Mouse (Mus musculus) hindbrain, postnatal 0 days (tissue): ENCODE results near the gene Slc27a5. TPM values are rescaled to one million over a fixed set of nuclear protein-coding genes. Genes with fewer than 3 reads are reported as not detected.

Experiments
- ATAC-seq: fragments of 200-750 bp; cut with Nextera tagmentation; 2 replicates; pipeline ENCODE4 v1.8.0; 2017; ENCODE audit warnings: mild to moderate bottlenecking, moderate TSS enrichment, moderate library complexity
- DNase-seq: peaks from one replicate; pipeline ENCODE4 v3.0.0-alpha.2; 2015; ENCODE audit warnings: low spot score
- H3K27ac ChIP-seq: fragments of 300-500 bp; sonication (generic); 2 replicates; pipeline ENCODE4 v1.5.1; 2014; ENCODE audit warnings: mild to moderate bottlenecking
- H3K27me3 ChIP-seq: fragments of 300-500 bp; sonication (generic); 2 replicates; pipeline ENCODE4 v1.6.1; 2014; ENCODE audit warnings: low read length, mixed read lengths; ENCODE audit not compliant: insufficient read depth
- H3K36me3 ChIP-seq: fragments of 300-500 bp; sonication (generic); 2 replicates; pipeline ENCODE4 v1.6.1; 2014; ENCODE audit warnings: low read length, mixed read lengths; ENCODE audit not compliant: insufficient read depth
- H3K4me1 ChIP-seq: fragments of 300-500 bp; sonication (generic); 2 replicates; pipeline ENCODE4 v1.6.1; 2014; ENCODE audit warnings: antibody characterized with exemption, low read length, mixed read lengths; ENCODE audit not compliant: insufficient read depth
- H3K4me2 ChIP-seq: fragments of 300-500 bp; sonication (generic); 2 replicates; pipeline ENCODE4 v1.6.1; 2014; ENCODE audit warnings: low read depth, mild to moderate bottlenecking, low read length, moderate library complexity, mixed read lengths
- H3K4me3 ChIP-seq: fragments of 300-500 bp; sonication (generic); 2 replicates; pipeline ENCODE4 v1.5.1; 2014; ENCODE audit warnings: low read length
- H3K9ac ChIP-seq: fragments of 300-500 bp; sonication (generic); replicated peaks from 2 replicates; pipeline ENCODE4 v1.6.1; 2014; ENCODE audit warnings: mild to moderate bottlenecking, low read length, moderate library complexity, mixed read lengths
- H3K9me3 ChIP-seq: fragments of 300-500 bp; sonication (generic); 2 replicates; pipeline ENCODE4 v1.6.1; 2016; ENCODE audit warnings: low read length, mixed read lengths
- CTCF ChIP-seq: IDR thresholded peaks from 2 replicates; pipeline ENCODE4 v1.5.1; 2016; ENCODE audit warnings: antibody characterized with exemption, control low read depth, low read depth
- WGBS: fragments of 180-500 bp; shearing (Covaris S2); extraction: QIAGEN DNeasy Blood & Tissue Kit; methylation state at CpG from one replicate; pipeline ENCODE4 v1.1.7; 2014; 5-methylcytosine and 5-hydroxymethylcytosine counted together
- polyA plus RNA-seq: library from polyadenylated mRNA; unstranded; fragments of >200 nt; fragmentation: Nextera tagmentation; extraction: Ambion mirVana; gene quantifications from 2 replicates; pipeline ENCODE4 v1.2.1, GENCODE M21; 2015
- total RNA-seq: library from RNA; depleted of rRNA; stranded (reverse); fragments of >200 nt; gene quantifications from 2 replicates; pipeline ENCODE4 v1.2.3, GENCODE M21; 2014

Gene Slc27a5
- total and polyA plus RNA-seq, 2 experiments from 2014 or later, result 0.29 to 1.7 TPM

- no peak for TF ChIP-seq CTCF
- Histone ChIP-seq H3K27me3 (no peaks in the 10 kb centered on the region), H3K4me3 (no peak overlapping the region), H3K4me2 (no peak overlapping the region), H3K4me1 (0 out of 2 replicates have a peak, but pooled peaks cover 6% of the 10 kb centered on the region), H3K36me3 (no peaks in the 10 kb centered on the region), H3K9ac (no peak overlapping the region), H3K9me3 (no peaks in the 10 kb centered on the region), H3K27ac (no peak overlapping the region)
- no peak for DNase-seq
- WGBS, result 40% methylated on average over 6 of the region's 6 CpGs
- no peak for ATAC-seq
Observed at GRCm38 (mm10) chr7:13014275-13014839, 16.4 kb upstream of the Slc27a5 start.

GRCm38 (mm10) chr7:13013671-13014070, 15.7 kb upstream of the Slc27a5 start:
- no peaks in the 10 kb centered on the region for H3K27me3 ChIP-seq
- no peaks in the 10 kb centered on the region for H3K9me3 ChIP-seq
- no peak overlapping the region for H3K4me2 ChIP-seq
- H3K27ac ChIP-seq, result no peak overlapping the region
- no peak overlapping the region for H3K9ac ChIP-seq
- 0 out of 2 replicates have a peak, but pooled peaks cover 6% of the 10 kb centered on the region for H3K4me1 ChIP-seq
- DNase-seq (no peak), ATAC-seq (no peak)
- 63% methylated on average over 4 of the region's 4 CpGs for WGBS
- no peak for TF ChIP-seq CTCF
- H3K4me3 ChIP-seq, result no peak overlapping the region
- no peaks in the 10 kb centered on the region for H3K36me3 ChIP-seq

- ATAC-seq (no peak), DNase-seq (peak; percentile 5)
- Histone ChIP-seq H3K4me3 (peak within 1 kb of the TSS; percentile 44), H3K27ac (peak within 1 kb of the TSS; percentile 73), H3K36me3 (peaks cover 15% of the 10 kb centered on the region), H3K4me1 (peaks cover 10% of the 10 kb centered on the region; the same call in 1 of the 2 replicates), H3K4me2 (peak within 1 kb of the TSS; percentile 70), H3K9me3 (no peaks in the 10 kb centered on the region), H3K9ac (peak within 1 kb of the TSS; percentile 56), H3K27me3 (no peaks in the 10 kb centered on the region)
- peak; percentile 2; the same call in 1 of the 2 replicates for TF ChIP-seq CTCF
- 5% methylated on average over 26 of the region's 26 CpGs for WGBS
Observed at GRCm38 (mm10) chr7:13010005-13010908, 12.3 kb upstream of the Slc27a5 start, which contains the start of gene Zbtb45. Gene Zbtb45 (minus strand): TSS chr7:13010034.

DNA sequence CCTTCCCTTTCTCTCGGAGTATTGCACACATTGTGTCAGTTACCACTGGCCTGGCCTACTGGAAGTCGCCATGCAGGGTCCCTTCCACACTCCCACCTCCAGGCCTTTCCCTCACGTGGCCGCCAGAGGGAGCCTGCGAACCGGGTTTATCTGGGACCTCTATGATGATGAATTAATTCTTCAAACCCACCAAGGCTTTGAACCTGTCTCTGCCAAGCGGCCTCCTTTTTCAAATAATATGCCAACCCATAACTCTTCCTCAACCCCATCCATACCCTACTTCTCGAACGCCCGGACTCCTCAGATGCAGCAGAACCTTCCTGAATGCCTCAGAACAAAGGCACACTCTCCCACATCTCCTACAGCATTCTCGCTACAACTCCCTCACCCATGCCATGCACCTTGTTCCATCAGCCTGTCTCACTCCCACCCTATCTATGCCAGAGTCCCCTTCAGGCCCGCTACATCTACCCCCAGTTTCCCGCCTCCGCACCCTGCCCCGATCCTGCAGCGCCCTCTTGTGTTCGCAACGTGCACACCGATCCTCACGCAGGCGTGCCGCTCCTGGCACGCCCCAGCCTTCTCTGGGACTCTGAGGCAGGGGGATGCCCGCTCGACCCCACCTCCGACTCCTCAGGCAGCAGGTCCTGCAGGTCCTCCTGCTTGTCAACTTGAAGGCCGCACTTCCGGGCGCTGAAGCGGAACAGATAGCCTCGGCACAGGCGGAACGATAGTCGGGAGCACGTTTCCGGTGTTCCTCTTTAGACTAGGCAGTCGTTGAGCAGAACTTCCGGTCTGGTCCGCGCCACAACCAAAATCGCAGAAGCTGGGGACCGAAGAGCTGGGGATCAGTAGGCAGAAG, 11.4 kb upstream of the Slc27a5 start:
- Histone ChIP-seq H3K4me2 (peak overlapping the region; percentile 70), H3K27me3 (no peaks in the 10 kb centered on the region), H3K9ac (peak overlapping the region; percentile 56), H3K36me3 (peaks cover 15% of the 10 kb centered on the region), H3K27ac (peak overlapping the region; percentile 73), H3K4me3 (peak overlapping the region; percentile 44), H3K9me3 (no peaks in the 10 kb centered on the region), H3K4me1 (peaks cover 10% of the 10 kb centered on the region; the same call in 1 of the 2 replicates)
- peak; percentile 92 for ATAC-seq
- TF ChIP-seq CTCF, result peak; percentile 87
- DNase-seq, result peak; percentile 97
- under 1% methylated on average over 42 of the region's 42 CpGs for WGBS

GRCm38 (mm10) chr7:13007341-13008092, 9.5 kb upstream of the Slc27a5 start:
- H3K36me3 ChIP-seq, result peaks cover 15% of the 10 kb centered on the region
- H3K4me2 ChIP-seq, result peak overlapping the region; percentile 39
- ATAC-seq (no peak), DNase-seq (peak; percentile 12)
- peaks cover 10% of the 10 kb centered on the region; the same call in 1 of the 2 replicates for H3K4me1 ChIP-seq
- peak overlapping the region; percentile 33; the same call in 1 of the 2 replicates for H3K9ac ChIP-seq
- no peaks in the 10 kb centered on the region for H3K9me3 ChIP-seq
- no peak overlapping the region for H3K27ac ChIP-seq
- no peaks in the 10 kb centered on the region for H3K27me3 ChIP-seq
- 42% methylated on average over 53 of the region's 57 CpGs for WGBS
- no peak for TF ChIP-seq CTCF
- H3K4me3 ChIP-seq, result peak overlapping the region; percentile 3; the same call in 1 of the 2 replicates
